Mouse (Mus musculus) CH12F3 (cell line): Measurements from ENCODE around the gene Ccdc88c.

ENCODE experiments used
- in situ Hi-C: fragments of 300-500 bp; cut with MboI; formaldehyde crosslinking; loops from 2 replicates; pipeline ENCODE4 v1.14.3; 2020; ENCODE audit warnings: low sequenced_read_pairs

Ccdc88c gene

DNA sequence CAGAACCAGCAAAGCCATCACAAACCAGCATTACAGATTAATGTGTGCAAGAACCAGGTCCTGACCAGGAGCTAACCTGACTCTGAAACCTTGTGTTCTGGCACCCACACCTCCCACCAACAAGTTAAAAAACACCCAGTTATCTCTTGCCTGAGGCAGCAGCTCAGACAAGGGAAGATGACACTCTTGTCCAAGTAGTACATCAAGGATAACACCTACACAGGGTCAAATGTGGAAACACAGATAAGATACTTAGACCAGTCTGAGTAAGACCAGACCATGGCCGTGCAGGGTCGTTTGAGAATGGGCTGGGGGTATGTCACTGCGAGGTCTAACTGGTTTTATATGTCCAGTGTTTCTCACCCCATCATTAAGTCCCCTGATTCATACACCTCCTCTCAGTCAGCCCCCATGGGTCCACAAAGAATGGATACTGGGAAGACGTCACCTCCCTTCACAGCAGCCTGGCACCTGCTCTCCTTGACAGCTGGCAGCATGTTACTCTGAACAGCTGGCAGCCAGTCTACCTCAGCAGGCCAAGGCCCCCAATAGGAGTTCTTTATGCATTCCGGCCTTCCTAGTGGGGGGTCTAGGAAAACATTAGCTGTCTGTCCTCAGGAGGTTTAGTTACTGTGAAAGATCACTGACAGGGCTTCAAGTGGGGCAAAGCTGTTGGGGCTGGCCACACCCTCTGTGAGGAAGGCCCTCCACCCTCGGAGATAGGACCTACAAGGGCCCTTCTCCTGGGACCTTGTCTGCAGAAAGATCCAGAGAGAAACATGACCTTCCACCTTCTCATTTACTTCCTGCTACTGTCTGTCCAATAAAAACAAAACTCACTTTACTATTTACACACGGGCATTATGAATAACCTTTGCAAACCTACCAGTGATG is 29.5 kb downstream of the Ccdc88c start:
- in situ Hi-C loops = no loop called here

DNA sequence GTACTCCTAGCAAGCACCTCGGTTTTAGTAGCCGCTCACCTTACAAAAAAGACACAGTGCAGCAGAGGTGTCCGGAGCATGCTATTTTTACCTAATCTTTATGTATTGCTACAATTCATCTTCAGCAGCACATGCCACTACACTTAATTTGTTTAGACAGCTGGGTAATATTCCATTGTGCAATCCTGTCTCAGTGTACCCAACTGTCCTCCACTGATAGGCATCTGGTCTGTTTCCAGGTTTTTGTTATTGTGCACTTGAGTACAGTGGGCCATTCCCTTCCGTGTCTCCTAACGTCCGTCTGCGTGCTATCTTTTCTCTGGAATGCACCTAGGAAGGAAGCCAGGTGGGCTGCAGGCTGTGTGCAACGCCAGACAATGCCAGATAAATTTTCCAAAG is 30.3 kb downstream of the Ccdc88c start:
- in situ Hi-C loops = no loop called here

DNA sequence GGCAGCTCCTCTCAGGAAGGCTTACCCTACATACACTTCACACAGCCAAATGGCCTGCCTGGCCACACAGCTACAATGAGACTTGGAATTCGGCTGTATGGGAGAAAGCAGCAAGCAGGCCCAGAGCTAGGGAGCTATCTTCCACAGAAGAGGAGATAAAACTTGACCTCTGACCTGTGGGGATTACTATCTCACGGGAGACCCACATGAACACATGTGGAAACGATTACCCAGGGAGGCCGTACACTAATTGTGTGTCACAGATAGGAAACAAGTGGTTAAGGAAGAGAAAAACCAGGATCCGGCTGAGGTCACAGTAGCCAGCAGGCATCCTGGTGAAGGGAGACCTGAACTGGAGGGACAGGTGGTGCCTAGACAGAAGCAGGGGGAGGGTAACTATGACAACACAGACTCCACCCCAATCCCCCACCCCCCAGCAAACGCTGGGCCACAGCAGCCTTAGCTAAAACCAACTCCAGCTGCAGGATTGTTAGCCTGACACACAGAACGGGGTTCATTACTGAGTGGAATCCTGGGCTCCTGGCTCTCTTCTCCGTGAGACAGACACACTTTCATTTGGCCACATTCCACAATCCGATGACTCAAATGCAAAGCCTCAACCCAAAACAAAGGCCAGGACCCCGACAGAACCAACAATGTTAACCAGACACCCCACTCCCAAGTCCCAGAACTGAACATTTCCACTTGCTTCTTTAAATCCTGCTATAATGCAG is 30.9 kb downstream of the Ccdc88c start:
- in situ Hi-C loops = no loop called here

DNA sequence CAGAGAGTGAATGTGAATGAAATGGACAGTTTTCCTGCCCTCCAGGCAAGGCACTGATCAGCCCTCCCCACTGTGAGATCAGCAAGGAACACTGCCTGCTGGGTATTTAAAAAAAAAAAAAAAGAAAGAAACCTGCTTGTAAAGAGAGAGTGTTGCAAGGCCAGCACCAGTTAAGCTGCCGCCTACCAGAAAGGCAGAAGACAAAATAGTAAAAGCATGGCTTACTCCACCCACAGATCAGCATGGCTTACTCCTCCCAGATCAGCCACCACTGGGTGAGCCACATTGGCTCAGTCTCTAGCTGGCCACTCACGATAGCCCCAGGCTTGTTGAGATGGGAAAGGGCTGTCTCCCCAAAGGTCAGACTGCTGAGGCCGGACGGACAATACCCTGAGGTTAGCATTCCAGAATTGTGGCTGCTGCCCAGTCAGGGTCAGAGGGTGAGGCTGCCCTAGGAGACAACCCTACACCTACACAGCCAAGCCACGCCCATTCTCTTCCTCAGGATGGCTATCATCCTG is 32.4 kb downstream of the Ccdc88c start:
- in situ Hi-C loops = no loop called here

DNA sequence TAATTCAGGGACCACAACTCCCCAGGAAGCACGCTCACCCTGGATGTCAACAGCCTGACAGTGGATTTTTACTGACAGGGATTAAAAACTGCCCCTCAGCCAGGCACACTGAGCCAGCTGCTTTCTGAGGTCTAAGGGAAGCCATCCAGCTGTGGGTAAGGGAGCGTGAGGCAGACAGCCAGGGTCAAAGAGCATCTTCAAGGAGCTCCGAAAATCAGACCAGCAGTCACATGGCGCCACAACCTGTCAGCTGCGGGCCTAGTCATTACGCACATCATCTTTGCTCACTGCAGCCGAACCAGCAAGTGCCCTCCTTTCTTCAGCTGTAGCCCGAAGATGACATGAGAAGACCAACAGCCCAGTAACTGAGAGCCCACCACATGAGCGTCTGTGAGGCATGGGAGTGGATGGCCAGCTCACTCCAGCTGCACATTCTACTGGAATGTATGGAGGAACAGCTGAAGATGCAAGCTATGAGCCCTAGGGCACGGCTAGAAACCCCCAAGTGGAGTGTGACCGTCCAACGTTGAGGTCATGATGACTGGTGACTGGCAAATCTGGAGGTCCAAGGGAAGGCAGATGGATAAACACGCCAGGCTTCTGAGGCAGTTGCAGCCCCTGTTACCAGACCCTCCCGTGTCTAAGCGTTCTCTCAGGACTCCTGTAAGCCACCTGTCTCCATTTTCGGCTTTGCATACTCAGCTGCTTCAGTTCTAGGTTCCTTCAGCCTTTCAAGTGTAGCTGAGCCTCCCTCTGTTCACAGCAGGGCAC is 33.1 kb downstream of the Ccdc88c start:
- in situ Hi-C loops = no loop called here

DNA sequence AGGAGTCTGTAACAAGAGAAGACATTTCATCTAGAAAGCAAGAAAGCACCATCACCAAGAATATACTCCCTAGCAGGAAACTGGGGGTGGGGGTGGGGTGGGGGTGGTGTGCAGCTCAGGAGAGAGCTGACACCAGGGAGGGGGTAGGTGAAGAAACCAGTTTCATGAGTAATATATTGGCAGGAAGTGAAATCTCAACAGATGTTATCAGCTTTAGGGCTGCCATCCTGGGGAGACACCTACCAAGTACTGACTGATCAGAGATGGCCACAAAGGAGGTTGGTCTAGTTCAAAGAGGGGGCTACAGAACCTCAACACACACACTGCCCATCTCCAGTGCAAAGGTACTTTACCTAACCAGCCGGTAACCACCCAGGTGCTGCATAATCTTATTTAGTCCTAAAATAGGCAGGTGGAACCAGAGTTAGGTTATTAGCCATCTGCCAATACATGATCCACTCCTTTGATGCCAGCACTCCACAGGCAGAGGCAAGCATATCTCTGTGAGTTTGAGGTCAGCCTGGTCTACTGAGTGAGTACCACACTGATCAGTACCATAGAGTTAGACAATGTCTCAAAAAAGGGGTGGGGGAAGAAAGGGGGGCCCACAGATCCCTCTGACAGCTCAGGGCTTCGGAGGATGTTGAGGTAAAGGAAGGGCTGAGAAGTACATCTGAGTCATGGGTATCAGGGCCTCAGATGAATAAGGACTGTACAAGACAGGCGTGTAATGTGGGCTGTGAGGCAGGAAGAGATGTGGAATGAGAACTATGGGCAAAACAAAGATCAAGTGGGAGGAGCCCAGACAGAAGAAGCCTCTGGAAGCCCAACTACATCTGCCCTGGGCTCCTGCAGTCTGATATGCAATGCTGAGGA is 34.5 kb downstream of the Ccdc88c start:
- in situ Hi-C loops = no loop called here

DNA sequence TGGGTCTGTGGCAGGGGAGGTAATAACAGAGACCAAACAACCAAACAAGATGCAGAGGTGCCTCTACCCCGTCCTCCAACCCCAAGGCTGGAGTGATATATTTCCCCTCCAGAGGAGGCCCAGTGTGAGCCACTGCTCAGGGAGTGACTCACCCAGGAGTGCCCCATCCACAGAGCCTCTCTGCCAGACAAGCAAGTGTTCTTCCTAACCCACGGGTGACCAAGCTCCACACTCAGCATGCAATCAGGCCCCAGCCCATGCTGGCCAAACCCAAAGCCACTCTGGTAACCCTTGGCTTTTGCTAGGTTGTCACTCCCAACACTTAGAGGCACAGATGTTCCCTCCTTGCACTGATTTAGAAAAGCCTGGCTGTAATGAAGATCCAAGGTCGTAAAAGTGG is 35.7 kb downstream of the Ccdc88c start:
- in situ Hi-C loops = no loop called here

DNA sequence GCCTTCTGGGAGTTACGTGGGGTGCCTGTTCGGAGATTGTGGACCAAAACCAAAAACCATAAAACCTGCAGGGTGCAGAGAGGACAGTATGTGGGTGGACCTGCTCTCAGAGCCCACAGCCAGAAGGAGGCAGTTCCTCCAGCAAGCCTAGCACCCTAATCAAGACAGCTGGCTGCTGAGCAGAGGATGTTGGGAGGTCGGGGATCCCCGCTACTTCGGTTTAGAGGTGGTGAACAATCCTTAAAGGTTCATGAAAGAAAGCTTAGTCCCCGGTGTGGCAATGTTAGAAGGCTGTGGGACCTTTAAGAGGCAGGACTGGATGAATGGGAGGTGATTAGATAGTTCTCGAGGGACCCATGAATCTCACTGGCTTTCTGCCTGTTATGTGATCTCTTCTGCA is 36.4 kb downstream of the Ccdc88c start:
- in situ Hi-C loops = no loop called here

DNA sequence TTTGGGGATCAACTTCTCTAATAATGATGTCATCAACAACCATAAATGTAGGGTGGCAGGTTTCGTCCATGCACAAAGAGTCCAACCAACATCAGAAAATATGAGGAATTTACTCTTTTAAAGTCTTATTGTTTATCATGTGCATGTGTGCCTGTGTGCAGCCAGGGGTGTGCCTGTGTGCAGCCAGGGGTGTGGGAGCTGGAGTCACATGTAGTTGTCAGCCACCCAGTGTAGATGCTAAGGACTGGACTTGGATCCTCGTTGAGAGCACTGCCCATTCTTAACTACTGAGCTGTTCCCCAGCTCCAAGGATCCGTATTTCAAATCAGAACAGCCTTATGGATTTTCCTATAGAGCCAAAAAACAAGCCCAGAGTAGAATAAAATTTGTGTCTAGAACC is 37.7 kb downstream of the Ccdc88c start:
- in situ Hi-C loops = no loop called here

DNA sequence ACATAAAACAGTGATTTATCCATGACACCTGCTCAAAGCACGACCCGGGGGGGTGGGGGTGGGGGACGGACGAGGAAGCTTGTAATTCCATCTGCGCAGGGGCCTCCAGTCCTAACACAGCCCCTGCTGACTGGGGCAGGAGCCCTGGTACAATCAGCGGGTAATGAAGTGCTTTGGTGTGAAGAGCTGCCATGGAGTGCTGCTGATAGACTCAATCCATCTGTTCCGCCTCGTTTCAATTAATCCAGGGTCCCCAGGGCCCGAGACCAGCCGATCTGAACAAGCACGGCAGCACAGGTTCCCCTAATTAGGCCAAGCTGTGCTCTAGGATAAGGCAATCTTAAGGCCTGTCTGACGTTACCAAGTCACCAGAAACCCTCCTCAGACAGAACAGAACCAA is 38.6 kb downstream of the Ccdc88c start:
- in situ Hi-C loops = no loop called here

DNA sequence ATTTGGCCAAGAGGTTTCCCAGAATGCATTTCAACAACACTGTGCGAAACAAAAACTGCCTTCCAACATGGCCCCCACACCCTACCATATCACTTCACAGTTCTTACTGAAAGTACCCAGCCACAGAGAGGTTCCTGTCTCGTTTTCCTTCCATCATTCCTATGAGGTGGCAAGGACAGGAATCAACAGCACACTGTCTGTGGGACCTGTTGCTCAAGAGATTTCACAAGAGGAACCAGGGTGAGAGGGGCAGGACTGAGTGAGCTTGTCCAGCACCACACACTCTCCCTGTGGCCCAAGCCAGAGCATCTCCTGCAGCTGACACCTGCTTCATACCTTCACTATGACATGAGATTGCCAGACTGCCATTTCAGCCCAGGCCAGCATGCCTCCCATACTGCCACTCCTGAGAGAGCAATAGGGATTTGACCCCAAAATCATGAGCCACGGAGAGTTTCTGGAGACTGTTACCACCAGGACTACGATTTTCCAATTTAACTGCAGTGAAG is 39.0 kb downstream of the Ccdc88c start:
- in situ Hi-C loops = no loop called here

DNA sequence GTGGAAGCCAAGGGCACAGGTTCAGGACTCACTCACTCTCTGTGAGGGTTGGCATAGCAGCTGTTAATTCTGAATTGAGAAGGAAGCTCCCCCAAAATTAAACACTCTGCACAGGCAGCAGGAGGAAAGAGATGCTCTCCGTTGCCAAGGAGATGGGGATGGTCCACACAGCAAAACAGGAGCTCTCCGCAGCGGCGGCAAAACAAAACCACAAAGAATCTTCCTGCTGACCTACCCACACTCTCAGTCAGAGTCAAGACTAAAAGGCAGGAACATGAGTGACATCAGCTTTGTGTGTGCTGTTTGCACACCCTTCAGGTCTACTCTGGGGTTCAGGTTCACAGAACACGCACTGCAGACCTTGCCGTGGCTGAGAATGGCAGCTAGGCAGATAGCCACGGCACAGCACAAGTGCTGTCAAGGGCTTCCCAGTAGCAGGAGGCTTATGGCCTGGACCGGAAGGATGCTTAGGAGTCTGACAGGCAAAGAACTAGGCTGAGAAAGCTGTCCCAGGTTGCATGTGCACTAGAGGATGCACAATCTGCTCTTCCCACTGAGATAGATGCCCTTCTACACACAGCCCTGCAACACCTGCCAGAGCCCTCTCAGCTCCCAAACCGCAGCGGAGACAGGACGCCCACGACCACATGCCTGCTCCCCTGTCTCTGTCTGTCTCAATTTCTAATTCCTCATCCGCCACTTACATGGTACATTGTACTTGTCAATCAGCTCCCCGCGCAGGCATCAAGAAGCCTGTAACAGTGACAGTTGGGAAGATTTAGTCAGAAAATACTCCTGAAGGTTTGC is 40.3 kb downstream of the Ccdc88c start:
- in situ Hi-C loops = no loop called here

DNA sequence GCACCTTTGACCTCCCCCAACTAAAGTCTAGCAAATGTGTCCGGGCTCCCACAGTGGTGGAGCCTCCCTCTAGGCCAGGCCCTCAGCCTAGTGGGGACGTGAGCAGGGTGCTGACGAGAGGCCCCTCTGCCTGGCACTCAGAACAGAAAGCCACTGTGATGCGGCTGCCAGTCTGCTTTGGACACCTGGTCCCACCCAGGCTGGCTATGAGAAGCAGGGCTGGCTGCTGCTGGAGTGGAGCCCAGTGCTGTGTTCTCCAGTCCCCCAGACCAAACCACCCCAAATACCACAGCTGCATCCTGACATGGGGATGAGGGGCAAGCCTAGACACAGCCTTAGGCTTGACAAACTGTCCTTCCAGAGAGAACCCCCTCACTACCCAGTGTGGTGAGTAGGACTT is 42.4 kb downstream of the Ccdc88c start:
- in situ Hi-C loops = no loop called here

DNA sequence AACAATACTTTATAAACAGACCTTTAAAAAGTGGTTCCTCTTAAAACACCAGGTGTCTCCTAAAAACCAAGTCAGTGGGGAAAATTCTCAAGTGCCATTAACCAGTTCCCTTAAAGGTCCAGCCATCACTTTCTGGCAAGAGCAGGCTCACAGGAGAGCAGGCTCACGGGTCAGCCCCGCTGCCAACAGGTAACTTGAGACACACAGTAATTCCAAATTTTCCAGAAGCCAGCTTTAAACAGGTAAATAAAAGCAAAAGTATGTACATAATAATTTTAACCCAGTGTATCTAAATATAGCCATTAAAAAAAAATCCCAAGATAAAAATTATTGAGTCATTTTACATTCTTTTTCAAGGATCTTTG is 43.1 kb downstream of the Ccdc88c start:
- in situ Hi-C loops = no loop called here

DNA sequence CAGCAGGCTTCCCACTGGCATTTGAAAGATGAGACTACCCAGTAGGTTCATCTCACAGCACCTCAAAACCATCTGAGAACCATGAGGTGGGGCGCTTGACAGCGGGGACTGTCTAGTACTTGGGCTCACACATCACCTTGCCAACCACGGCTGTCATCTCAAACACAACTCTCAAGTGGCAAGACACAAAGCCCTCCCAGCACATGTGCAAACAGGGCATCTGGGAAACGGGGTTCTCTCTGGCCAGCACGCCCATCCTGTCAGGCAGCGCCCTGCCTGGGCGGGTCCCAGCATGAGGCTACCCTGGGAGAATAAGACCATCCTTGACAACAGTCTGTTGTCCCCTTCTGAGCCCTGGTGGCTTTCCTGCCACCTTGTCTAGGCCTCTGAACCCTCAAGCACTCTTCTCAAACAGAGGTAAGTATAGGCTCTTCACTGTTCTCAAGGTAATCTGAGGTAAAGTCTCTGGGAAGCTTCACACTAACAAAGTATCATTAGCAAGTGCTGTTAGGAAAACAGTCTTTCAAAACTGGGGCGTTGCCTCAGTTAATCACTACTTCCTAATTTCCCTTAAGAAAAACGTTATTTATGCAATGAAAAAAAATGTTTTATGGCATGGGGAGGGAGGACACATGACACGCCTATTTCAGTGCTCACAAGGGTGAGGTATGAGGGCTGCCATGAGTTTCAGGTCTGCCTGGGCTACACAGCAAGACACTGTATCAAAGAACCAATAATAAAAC is 43.6 kb downstream of the Ccdc88c start:
- in situ Hi-C loops = no loop called here

DNA sequence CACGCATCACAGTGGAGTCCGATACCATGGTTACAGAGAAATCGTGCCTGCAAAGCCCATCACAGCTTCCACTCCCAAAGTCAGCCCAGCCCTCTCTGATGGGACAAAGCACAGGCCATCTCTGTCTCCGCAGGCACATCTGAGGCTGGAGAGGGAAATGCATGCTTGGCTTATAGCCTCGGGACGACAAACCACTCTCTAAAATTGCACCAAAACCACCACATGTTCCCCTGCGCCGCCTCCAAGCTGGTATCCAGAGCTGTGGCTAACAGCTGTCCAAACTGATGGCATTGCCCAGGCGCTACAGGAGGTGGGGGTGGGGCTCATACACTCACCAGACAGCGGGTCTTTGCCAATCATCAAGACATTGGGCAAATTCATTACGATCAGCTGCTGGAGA is 45.3 kb downstream of the Ccdc88c start:
- in situ Hi-C loops = no loop called here

DNA sequence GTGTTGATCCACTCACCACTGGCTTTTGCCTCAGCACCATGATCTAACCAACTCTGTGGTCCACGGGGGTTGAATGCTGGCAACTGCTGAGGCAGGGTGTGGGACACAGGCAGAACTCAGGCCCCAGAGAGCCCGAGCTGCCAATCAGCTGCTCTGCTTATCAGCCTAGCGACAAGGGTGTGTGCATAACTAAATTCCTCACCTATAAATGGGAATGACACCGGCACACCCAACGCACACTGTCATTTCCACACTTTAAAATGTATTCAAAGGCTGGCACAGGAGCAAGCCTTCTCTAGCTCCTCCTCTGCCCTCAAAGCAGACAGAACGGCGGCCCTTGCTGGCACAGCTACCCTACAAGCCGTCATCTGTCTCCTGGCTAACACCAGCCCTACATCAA is 46.6 kb downstream of the Ccdc88c start:
- in situ Hi-C loops = no loop called here

DNA sequence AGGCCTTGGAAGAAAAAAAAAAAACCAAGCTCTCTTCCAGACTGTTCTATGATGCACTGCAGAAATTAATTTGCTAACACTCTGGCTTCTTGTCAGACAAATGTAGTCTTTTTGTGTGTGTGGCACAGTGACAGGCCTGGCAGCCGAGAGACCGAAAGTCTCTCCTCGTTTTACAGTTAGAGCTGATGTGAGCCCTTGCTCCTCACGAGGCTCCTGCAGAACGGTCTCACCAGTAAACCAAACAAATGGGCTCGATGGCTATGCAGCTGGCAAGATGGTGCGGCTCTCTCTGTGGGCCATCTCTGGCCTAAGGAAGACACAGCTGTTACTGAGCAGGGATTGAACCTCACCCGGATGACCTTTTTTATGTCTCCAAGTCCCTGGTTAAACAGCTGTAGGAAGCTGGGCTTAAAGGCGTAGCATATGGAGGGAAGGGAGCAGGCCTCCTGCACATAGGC is 48.3 kb downstream of the Ccdc88c start:
- in situ Hi-C loops = no loop called here

DNA sequence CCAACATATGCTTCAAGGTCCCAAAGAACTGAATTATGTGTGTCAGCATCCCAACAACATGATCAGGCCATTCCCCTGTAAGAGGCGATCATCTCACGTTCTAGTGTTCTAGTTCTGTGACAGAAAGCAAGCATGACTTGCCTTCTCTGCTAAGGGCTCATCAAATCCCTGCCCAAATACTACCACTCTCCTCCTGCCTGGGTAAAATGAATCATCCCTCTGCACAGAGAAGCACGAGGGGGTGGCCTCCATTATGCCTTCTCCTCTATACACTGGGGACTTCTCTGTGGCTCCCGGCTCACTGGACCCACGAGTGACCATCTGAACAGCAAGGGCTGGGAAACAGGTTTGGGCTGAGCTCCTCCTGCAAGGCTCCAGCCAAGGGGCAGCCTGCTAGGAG is 49.2 kb downstream of the Ccdc88c start:
- in situ Hi-C loops = no loop called here
